Mouse (Mus musculus): ENCODE results near the gene Hrh2.

Gene Hrh2

GRCm38 (mm10) chr13:54192021-54192481 lies at the start of gene Hrh2:
TSS of gene Hrh2 (plus strand) at chr13:54192129.
- no peak for DNase-seq (ENCODE audit: low spot score in 2 of 2)

GRCm38 (mm10) chr13:54143788-54144187 lies 48.1 kb upstream of the Hrh2 start:
- no peak for DNase-seq (ENCODE audit: low spot score in 2 of 2)

GRCm38 (mm10) chr13:54144624-54145023 lies 47.3 kb upstream of the Hrh2 start:
- DNase-seq (ENCODE audit: low spot score in 2 of 2): no peak

GRCm38 (mm10) chr13:54147328-54147727 lies 44.6 kb upstream of the Hrh2 start:
- DNase-seq (ENCODE audit: low spot score in 2 of 2): no peak

- DNase-seq (ENCODE audit: low spot score in 2 of 2): no peak
Observed at GRCm38 (mm10) chr13:54152421-54152820, 39.5 kb upstream of the Hrh2 start.

- DNase-seq (ENCODE audit: low spot score in 2 of 2): no peak
Observed at GRCm38 (mm10) chr13:54152911-54153310, 39.0 kb upstream of the Hrh2 start.

- no peak for DNase-seq (ENCODE audit: low spot score in 2 of 2)
Observed at GRCm38 (mm10) chr13:54153672-54154218, 38.2 kb upstream of the Hrh2 start.

- no peak for DNase-seq (ENCODE audit: low spot score in 2 of 2)
Observed at GRCm38 (mm10) chr13:54155822-54156221, 36.1 kb upstream of the Hrh2 start.

- DNase-seq (ENCODE audit: low spot score in 2 of 2): no peak
Observed at GRCm38 (mm10) chr13:54159256-54159655, 32.7 kb upstream of the Hrh2 start.

- DNase-seq (ENCODE audit: low spot score in 2 of 2): no peak
Observed at GRCm38 (mm10) chr13:54159756-54160155, 32.2 kb upstream of the Hrh2 start.

- no peak for DNase-seq (ENCODE audit: low spot score in 2 of 2)
Observed at GRCm38 (mm10) chr13:54160546-54160945, 31.4 kb upstream of the Hrh2 start.

- no peak for DNase-seq (ENCODE audit: low spot score in 2 of 2)
Observed at GRCm38 (mm10) chr13:54161514-54161913, 30.4 kb upstream of the Hrh2 start.

GRCm38 (mm10) chr13:54163363-54163762 lies 28.6 kb upstream of the Hrh2 start:
- no peak for DNase-seq (ENCODE audit: low spot score in 2 of 2)

GRCm38 (mm10) chr13:54164462-54164861 lies 27.5 kb upstream of the Hrh2 start:
- no peak for DNase-seq (ENCODE audit: low spot score in 2 of 2)

GRCm38 (mm10) chr13:54165066-54165465 lies 26.9 kb upstream of the Hrh2 start:
- DNase-seq (ENCODE audit: low spot score in 2 of 2): no peak

GRCm38 (mm10) chr13:54165765-54166164 lies 26.2 kb upstream of the Hrh2 start:
- DNase-seq (ENCODE audit: low spot score in 2 of 2): no peak

- DNase-seq (ENCODE audit: low spot score in 2 of 2): no peak
Observed at GRCm38 (mm10) chr13:54167036-54167435, 24.9 kb upstream of the Hrh2 start.

- no peak for DNase-seq (ENCODE audit: low spot score in 2 of 2)
Observed at GRCm38 (mm10) chr13:54168675-54169074, 23.3 kb upstream of the Hrh2 start.

GRCm38 (mm10) chr13:54170288-54170687 lies 21.6 kb upstream of the Hrh2 start:
- no peak for DNase-seq (ENCODE audit: low spot score in 2 of 2)

- no peak for DNase-seq (ENCODE audit: low spot score in 2 of 2)
Observed at GRCm38 (mm10) chr13:54171346-54171745, 20.6 kb upstream of the Hrh2 start.

GRCm38 (mm10) chr13:54171761-54172160 lies 20.2 kb upstream of the Hrh2 start:
- no peak for DNase-seq (ENCODE audit: low spot score in 2 of 2)

- no peak for DNase-seq (ENCODE audit: low spot score in 2 of 2)
Observed at GRCm38 (mm10) chr13:54173941-54174340, 18.0 kb upstream of the Hrh2 start.

- DNase-seq (ENCODE audit: low spot score in 2 of 2): no peak
Observed at GRCm38 (mm10) chr13:54174703-54175102, 17.2 kb upstream of the Hrh2 start.

GRCm38 (mm10) chr13:54175426-54175825 lies 16.5 kb upstream of the Hrh2 start:
- DNase-seq (ENCODE audit: low spot score in 2 of 2): no peak

All from urinary bladder, postnatal 36 days (tissue).